Mouse (Mus musculus) megakaryocyte-erythroid progenitor cell, adult 5 weeks (primary cell): ENCODE results near the gene Vsig8. TPM values are rescaled to one million over a fixed set of nuclear protein-coding genes. Genes with fewer than 3 reads are reported as not detected.

Experiments used
- polyA plus RNA-seq: library from polyadenylated mRNA; stranded (reverse); fragments of >175 nt; gene quantifications from 2 replicates; pipeline ENCODE4 v1.2.3, GENCODE M21; 2012

Gene Vsig8
- polyA plus RNA-seq, result not detected in 2 replicates

DNA sequence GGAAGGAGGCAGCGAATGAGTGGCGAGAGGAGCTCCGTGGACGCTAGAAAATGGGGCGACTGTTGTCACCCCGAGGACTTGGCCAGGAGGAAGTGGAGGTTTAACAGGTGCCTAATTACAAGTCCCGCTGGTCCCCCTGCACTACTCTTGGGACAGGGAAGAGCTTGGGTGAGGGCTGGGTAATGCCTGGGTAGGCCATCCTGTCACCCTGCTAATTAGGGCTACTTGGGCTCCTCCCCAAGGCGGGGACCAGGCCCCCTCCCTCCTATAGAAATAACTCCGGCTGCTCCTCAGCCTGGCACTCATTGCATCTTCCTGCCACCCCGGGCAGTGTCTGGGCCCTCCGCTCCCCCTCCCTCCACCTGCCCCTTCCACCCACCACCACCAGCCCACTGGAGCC is at the start of gene Vsig8:
Gene Vsig8, plus strand, starts transcription at position 301 of the 400 bp plus-strand sequence.

DNA sequence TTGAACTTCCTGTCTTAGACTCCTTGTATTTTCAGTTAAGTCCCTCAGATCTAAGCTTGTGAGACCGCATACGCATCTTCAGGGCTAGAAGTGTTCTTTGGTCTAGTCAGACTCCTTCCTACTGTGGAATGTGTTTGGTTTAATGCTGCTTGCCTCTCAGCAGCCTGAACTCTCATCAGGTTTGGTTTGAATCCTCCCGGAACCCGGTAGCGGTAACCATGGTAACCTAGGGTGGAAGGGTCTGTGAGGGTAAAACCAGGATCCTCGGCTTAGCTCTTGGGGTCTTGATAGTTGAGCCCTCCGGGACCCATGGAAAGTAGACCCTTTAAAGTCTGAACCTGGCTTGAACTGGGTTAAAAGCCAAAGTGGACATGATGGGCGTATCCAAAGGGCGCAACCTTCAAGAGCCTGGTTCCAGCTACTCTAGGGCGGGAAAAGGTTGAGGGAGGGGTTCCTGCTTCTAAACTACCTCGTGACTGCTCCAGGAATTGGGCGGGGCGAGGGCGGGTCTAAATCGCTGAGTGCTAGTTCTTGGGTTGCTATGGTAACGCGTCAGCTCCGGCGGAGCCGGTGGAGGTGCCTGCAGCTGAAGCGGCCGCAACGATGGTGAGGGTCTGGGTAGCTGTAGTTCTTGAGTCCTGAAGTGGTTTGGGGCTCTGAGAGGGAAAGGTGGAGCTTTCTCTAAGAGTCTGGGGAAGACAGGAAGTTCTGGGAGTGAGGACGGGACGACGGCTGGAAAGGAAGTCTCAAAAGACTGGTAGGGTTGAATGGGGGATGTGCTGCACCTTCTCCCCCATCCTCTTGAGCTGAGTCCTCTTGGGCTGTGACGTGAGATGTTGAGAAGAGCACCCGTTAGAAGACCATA is 34.9 kb upstream of the Vsig8 start, which contains the start of gene Cfap45:
Gene Cfap45, plus strand, starts transcription at position 226 of the 865 bp plus-strand sequence.

DNA sequence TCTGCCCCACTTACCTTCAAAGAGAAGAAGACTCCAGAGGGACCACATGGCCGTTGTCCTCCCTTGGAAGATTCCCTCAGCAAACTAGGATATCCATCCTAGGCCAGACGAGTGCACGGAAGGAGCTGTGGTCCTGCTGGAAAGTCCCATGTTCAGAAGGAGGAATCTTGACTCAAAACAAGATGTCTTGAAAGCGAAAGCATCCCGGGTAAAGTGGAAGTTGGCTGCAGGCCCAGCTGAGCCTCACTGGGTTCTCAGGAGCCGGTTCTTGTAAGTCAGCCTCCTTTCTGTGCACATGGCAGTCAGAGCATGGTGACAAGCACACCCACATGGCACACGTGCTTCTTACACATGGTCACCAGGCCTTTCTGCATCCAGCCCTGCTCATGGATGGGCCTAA is 34.6 kb downstream of the Vsig8 start, which contains the start of gene Slamf8:
Gene Slamf8, minus strand, starts transcription at position 184 of the 400 bp plus-strand sequence.

DNA sequence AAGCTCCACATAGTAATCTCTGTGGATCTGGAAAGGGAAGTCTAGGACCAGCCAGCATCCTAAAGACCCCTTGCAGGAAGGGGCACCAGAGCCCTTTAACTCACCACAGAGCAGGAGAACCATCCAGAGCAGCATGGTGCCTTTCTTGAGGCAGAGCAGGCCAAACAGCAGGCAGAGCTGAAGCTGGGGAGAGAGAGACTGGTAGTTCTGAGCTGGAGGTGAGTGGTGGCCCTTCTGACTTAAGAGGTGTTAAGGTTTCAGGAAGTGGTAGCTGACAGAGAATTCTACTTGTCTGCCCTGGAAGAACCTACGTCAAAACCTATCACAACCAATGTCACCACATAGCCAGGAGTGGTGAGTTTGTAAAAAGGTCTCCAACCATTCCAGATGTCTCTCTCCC is 46.6 kb downstream of the Vsig8 start, which contains the start of gene Fcrl6:
Gene Fcrl6, minus strand, starts transcription at position 226 of the 400 bp plus-strand sequence.

Other genes with a start within 250 kb of the Vsig8 start
- gene Kcnj9, start 226.6 kb upstream of the Vsig8 start, polyA plus RNA-seq, result 0.06 TPM in 1 of 2 replicates, not detected in the other
- gene Kcnj10, start 214.7 kb upstream of the Vsig8 start, polyA plus RNA-seq, result 0.06 and 0.09 TPM in 2 replicates
- 9.1 and 9.6 TPM in 2 replicates for gene Pigm, start 179.4 kb upstream of the Vsig8 start, polyA plus RNA-seq
- not detected in 2 replicates for gene Slamf9, start 80.6 kb upstream of the Vsig8 start, polyA plus RNA-seq
- 1.2 and 1.7 TPM in 2 replicates for gene Igsf9, start 74.2 kb upstream of the Vsig8 start, polyA plus RNA-seq
- gene Tagln2, start 55.9 kb upstream of the Vsig8 start, polyA plus RNA-seq, result 736 and 821 TPM in 2 replicates
- 0.12 and 0.32 TPM in 2 replicates for gene Cfap45, start 35.1 kb upstream of the Vsig8 start, polyA plus RNA-seq
- gene Slamf8, start 34.6 kb downstream of the Vsig8 start, polyA plus RNA-seq, result 0.09 and 0.18 TPM in 2 replicates
- not detected in 2 replicates for gene Fcrl6, start 46.6 kb downstream of the Vsig8 start, polyA plus RNA-seq
- gene Dusp23, start 77.0 kb downstream of the Vsig8 start, polyA plus RNA-seq, result 21.6 and 23.7 TPM in 2 replicates
- gene Crp, start 142.1 kb downstream of the Vsig8 start, polyA plus RNA-seq, result not detected in 2 replicates